11 mouse cellular contexts compared by ENCODE assay signal in the genomic region with DNA sequence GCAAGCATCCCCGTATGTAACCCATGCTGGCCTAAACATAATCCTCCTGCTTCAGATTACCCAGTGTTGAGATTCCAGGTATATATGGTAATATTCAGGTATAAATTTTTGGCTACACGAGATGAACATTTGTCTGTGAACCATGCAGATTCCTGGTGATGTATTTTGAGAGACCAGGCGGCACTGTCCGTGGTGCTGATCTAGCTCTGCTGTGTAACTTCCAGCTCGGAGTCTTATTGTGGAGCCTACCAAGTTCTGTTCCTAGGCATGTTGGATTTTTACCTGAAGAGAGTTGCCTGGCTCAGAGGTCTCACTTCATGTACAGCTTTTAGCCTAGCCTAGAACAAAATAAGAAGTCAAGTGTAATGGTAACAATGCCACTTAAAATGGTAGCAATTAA.
A peak's percentile ranks its signal among the peaks of the same experiment; 100 is the strongest.
DNase-seq lines count a peak whose midpoint lies in the region; ATAC-seq and TF ChIP-seq lines count a peak whose summit lies in the region.
"Had no signal": no experiment of that assay in that cellular context is flagged by ENCODE, and none has a peak within 500 bp of the region (broad histone marks: within the 10 kb centered on the region; RNA-seq: fewer than 3 reads in every experiment).

No protein-coding gene starts in this region.

- no peak overlapping the region for H3K27ac ChIP-seq in hindbrain, embryonic 10.5 days
- H3K27ac ChIP-seq in hindbrain, postnatal 0 days: no peak overlapping the region
- no peak overlapping the region for H3K27ac ChIP-seq in kidney, embryonic 14.5 days (ENCODE audit: low read depth, low read length)
- H3K27ac ChIP-seq in thymus, adult 2 months (ENCODE audit: control insufficient read depth, insufficient read depth, low read length): no peak overlapping the region
- H3K27ac ChIP-seq: embryonic facial prominence, embryonic 15.5 days; hindbrain, embryonic 15.5 days; liver, embryonic 14.5 days had no signal

- no peak for TF ChIP-seq CTCF in hindbrain, postnatal 0 days (IDR thresholded peaks at IDR 0.05; ENCODE audit: low read depth)
- TF ChIP-seq CTCF in thymus, adult 2 months (IDR thresholded peaks at IDR 0.05; ENCODE audit: borderline replicate concordance, control insufficient read depth, extremely low read depth, insufficient read depth, low read length, poor library complexity): no peak

- DNase-seq in hindbrain, embryonic 10.5 days (ENCODE audit: low spot score): peak; percentile 48
- DNase-seq in hindbrain, postnatal 0 days (ENCODE audit: low spot score): no peak
- DNase-seq in urinary bladder, postnatal 25 days (ENCODE audit: low spot score): peak; percentile 27
- DNase-seq in urinary bladder, adult 2 months (ENCODE audit: low spot score): no peak
- no peak for DNase-seq in c-Kit-positive CD71-positive TER-119-positive erythroid progenitor cells, embryonic 14.5 days (ENCODE audit: low spot score)
- no peak for DNase-seq in thymus, adult 2 months
- DNase-seq in left cerebral cortex, postnatal 14 days (ENCODE audit: low spot score in 2 of 2): no peak

- no peaks in the 10 kb centered on the region for H3K9me3 ChIP-seq in hindbrain, embryonic 10.5 days
- no peaks in the 10 kb centered on the region for H3K9me3 ChIP-seq in hindbrain, postnatal 0 days (ENCODE audit: low read length)
- no peaks in the 10 kb centered on the region for H3K9me3 ChIP-seq in kidney, embryonic 14.5 days (ENCODE audit: control insufficient read depth, low read length)
- H3K9me3 ChIP-seq: embryonic facial prominence, embryonic 15.5 days; hindbrain, embryonic 15.5 days had no signal

- no peak overlapping the region for H3K4me3 ChIP-seq in hindbrain, embryonic 10.5 days
- H3K4me3 ChIP-seq in hindbrain, postnatal 0 days (ENCODE audit: low read length): no peak overlapping the region
- H3K4me3 ChIP-seq in kidney, embryonic 14.5 days (ENCODE audit: low read length): no peak overlapping the region
- no peak overlapping the region for H3K4me3 ChIP-seq in thymus, adult 2 months (ENCODE audit: control insufficient read depth, insufficient read depth, low read length)
- H3K4me3 ChIP-seq: embryonic facial prominence, embryonic 15.5 days; hindbrain, embryonic 15.5 days had no signal

- no peak for ATAC-seq in hindbrain, postnatal 0 days
- ATAC-seq in kidney, embryonic 14.5 days (ENCODE audit: low FRiP score, low TSS enrichment): 0 out of 2 replicates have a peak, but pooled peaks have one; percentile 28

- TF ChIP-seq POLR2A in thymus, adult 2 months (IDR thresholded peaks at IDR 0.05; ENCODE audit: control insufficient read depth, extremely low read depth, insufficient read depth, low read length, poor library complexity): no peak

- no peak overlapping the region for H3K9ac ChIP-seq in hindbrain, postnatal 0 days (replicated peaks; ENCODE audit: low read length)
- no peak overlapping the region for H3K9ac ChIP-seq in kidney, embryonic 14.5 days (ENCODE audit: low read depth, low read length)
- H3K9ac ChIP-seq: embryonic facial prominence, embryonic 15.5 days; hindbrain, embryonic 15.5 days; liver, embryonic 14.5 days had no signal

- intact Hi-C loops in left cerebral cortex, postnatal 14 days (cut with DNase I): no loop called here

- H3K27me3 ChIP-seq in hindbrain, embryonic 10.5 days (ENCODE audit: insufficient read depth, poor library complexity, severe bottlenecking): no peaks in the 10 kb centered on the region
- H3K27me3 ChIP-seq in hindbrain, postnatal 0 days (ENCODE audit: insufficient read depth, low read length): no peaks in the 10 kb centered on the region
- no peaks in the 10 kb centered on the region for H3K27me3 ChIP-seq in kidney, embryonic 14.5 days (ENCODE audit: control insufficient read depth, insufficient read depth, low read length)
- H3K27me3 ChIP-seq in thymus, adult 2 months (ENCODE audit: control insufficient read depth, insufficient read depth, low read length): no peaks in the 10 kb centered on the region
- H3K27me3 ChIP-seq: embryonic facial prominence, embryonic 15.5 days; hindbrain, embryonic 15.5 days had no signal

- 58% methylated on average over 5 of the region's 5 CpGs for WGBS in hindbrain, embryonic 10.5 days
- 59% methylated on average over 5 of the region's 5 CpGs for WGBS in hindbrain, postnatal 0 days
- WGBS in kidney, embryonic 14.5 days: 43% methylated on average over 5 of the region's 5 CpGs
- WGBS in thymus, adult 2 months: 55% methylated on average over 5 of the region's 5 CpGs

- H3K36me3 ChIP-seq in hindbrain, embryonic 10.5 days: no peaks in the 10 kb centered on the region
- no peaks in the 10 kb centered on the region for H3K36me3 ChIP-seq in hindbrain, postnatal 0 days (ENCODE audit: insufficient read depth, low read length)
- no peaks in the 10 kb centered on the region for H3K36me3 ChIP-seq in kidney, embryonic 14.5 days (ENCODE audit: control insufficient read depth, insufficient read depth, low read length)
- H3K36me3 ChIP-seq in thymus, adult 2 months (ENCODE audit: control insufficient read depth, insufficient read depth, low read length): no peaks in the 10 kb centered on the region
- H3K36me3 ChIP-seq: embryonic facial prominence, embryonic 15.5 days; hindbrain, embryonic 15.5 days had no signal

- no peaks in the 10 kb centered on the region for H3K4me1 ChIP-seq in hindbrain, embryonic 10.5 days (replicated peaks)
- H3K4me1 ChIP-seq in hindbrain, postnatal 0 days (ENCODE audit: insufficient read depth, low read length): no peaks in the 10 kb centered on the region
- no peaks in the 10 kb centered on the region for H3K4me1 ChIP-seq in kidney, embryonic 14.5 days (ENCODE audit: control insufficient read depth, insufficient read depth, low read length)
- H3K4me1 ChIP-seq in thymus, adult 2 months (replicated peaks; ENCODE audit: control insufficient read depth, insufficient read depth, low read length): no peaks in the 10 kb centered on the region
- H3K4me1 ChIP-seq: embryonic facial prominence, embryonic 15.5 days; hindbrain, embryonic 15.5 days had no signal

- no peak overlapping the region for H3K4me2 ChIP-seq in hindbrain, postnatal 0 days (ENCODE audit: low read depth, low read length)
- no peak overlapping the region for H3K4me2 ChIP-seq in kidney, embryonic 14.5 days (replicated peaks; ENCODE audit: low read depth, low read length)
- H3K4me2 ChIP-seq: embryonic facial prominence, embryonic 15.5 days; hindbrain, embryonic 15.5 days had no signal

Comparison
In these comparisons a context has a peak if more than half of its experiments do, and no peak if none do; other contexts are left out.
1. DNase-seq: peak in hindbrain, embryonic 10.5 days (single experiment) and urinary bladder, postnatal 25 days (single experiment); none in hindbrain, postnatal 0 days (single experiment), urinary bladder, adult 2 months (single experiment), c-Kit-positive CD71-positive TER-119-positive erythroid progenitor cells, embryonic 14.5 days (single experiment), thymus, adult 2 months (single experiment) and left cerebral cortex, postnatal 14 days (0 of 2).